Mouse (Mus musculus) kidney, embryonic 15.5 days (tissue): ENCODE data around the gene Hspa5. TPM values are rescaled to one million over a fixed set of nuclear protein-coding genes. Genes with fewer than 3 reads are reported as not detected.

Source experiments
- ATAC-seq: fragments of 200-750 bp; cut with Nextera tagmentation; replicated peaks from 2 replicates; pipeline ENCODE4 v1.8.0; 2017; ENCODE audit warnings: moderate TSS enrichment; ENCODE audit not compliant: low FRiP score
- H3K27ac ChIP-seq: fragments of 300-500 bp; sonication (generic); 2 replicates; pipeline ENCODE4 v1.5.1; 2015; ENCODE audit warnings: mild to moderate bottlenecking, inconsistent platforms
- H3K27me3 ChIP-seq: fragments of 300-500 bp; sonication (generic); 2 replicates; pipeline ENCODE4 v1.6.1; 2015; ENCODE audit warnings: inconsistent platforms
- H3K36me3 ChIP-seq: fragments of 300-500 bp; sonication (generic); 2 replicates; pipeline ENCODE4 v1.6.1; 2015; ENCODE audit warnings: inconsistent platforms
- H3K4me1 ChIP-seq: fragments of 300-500 bp; sonication (generic); 2 replicates; pipeline ENCODE4 v1.6.1; 2015; ENCODE audit warnings: inconsistent platforms
- H3K4me2 ChIP-seq: fragments of 300-500 bp; sonication (generic); 2 replicates; pipeline ENCODE4 v1.6.1; 2015; ENCODE audit warnings: moderate library complexity, mild to moderate bottlenecking, inconsistent platforms
- H3K4me3 ChIP-seq: fragments of 300-500 bp; sonication (generic); replicated peaks from 2 replicates; pipeline ENCODE4 v1.5.1; 2015; ENCODE audit warnings: mild to moderate bottlenecking, inconsistent platforms
- H3K9ac ChIP-seq: fragments of 300-500 bp; sonication (generic); 2 replicates; pipeline ENCODE4 v1.6.1; 2015; ENCODE audit warnings: mild to moderate bottlenecking, inconsistent platforms
- H3K9me3 ChIP-seq: fragments of 300-500 bp; sonication (generic); replicated peaks from 2 replicates; pipeline ENCODE4 v1.6.1; 2016; ENCODE audit warnings: inconsistent platforms
- WGBS: fragments of 180-500 bp; shearing (Covaris S2); methylation state at CpG from one replicate; pipeline ENCODE4 v1.1.7; 2015; ENCODE audit warnings: mixed read lengths; 5-methylcytosine and 5-hydroxymethylcytosine counted together
- polyA plus RNA-seq: library from polyadenylated mRNA; unstranded; fragments of >200 nt; fragmentation: Nextera tagmentation; extraction: Ambion mirVana; gene quantifications from 2 replicates; pipeline ENCODE4 v1.2.1, GENCODE M21; 2015

Hspa5 gene
- 989 and 1,038 TPM in 2 replicates for polyA plus RNA-seq

DNA sequence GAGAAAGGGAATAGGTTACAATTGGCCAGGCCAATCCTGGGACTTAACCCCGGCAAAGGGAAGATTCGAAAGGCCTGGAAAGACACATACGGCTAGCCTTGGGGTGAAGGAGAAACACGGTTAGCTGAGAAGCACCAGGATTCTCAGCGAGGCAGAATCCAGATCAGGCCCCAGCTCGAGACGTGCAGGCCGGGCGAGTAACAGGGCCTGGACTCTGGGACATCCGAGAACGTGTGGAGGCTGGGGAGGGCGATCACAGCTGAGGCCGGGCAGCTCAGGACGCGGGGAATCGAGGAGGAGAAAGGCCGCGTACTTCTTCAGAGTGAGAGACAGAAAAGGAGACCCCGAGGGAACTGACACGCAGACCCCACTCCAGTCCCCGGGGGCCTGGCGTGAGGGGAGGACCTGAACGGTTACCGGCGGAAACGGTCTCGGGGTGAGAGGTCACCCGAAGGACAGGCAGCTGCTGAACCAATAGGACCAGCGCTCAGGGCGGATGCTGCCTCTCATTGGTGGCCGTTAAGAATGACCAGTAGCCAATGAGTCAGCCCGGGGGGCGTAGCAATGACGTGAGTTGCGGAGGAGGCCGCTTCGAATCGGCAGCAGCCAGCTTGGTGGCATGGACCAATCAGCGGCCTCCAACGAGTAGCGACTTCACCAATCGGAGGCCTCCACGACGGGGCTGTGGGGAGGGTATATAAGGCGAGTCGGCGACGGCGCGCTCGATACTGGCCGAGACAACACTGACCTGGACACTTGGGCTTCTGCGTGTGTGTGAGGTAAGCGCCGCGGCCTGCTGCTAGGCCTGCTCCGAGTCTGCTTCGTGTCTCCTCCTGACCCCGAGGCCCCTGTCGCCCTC is at the start of gene Hspa5:
Hspa5 (plus strand) TSS at position 603 of the 859 bp plus-strand sequence.
- Histone ChIP-seq H3K27me3 (no peaks in the 10 kb centered on the region), H3K9me3 (no peaks in the 10 kb centered on the region), H3K4me2 (peak within 1 kb of the TSS; percentile 73), H3K4me1 (peaks cover 41% of the 10 kb centered on the region), H3K9ac (peak within 1 kb of the TSS; percentile 98), H3K4me3 (peak within 1 kb of the TSS; percentile 84), H3K27ac (peak within 1 kb of the TSS; percentile 91), H3K36me3 (peaks cover 39% of the 10 kb centered on the region)
- WGBS, result under 1% methylated on average over 60 of the region's 60 CpGs
- peak; percentile 99 for ATAC-seq

DNA sequence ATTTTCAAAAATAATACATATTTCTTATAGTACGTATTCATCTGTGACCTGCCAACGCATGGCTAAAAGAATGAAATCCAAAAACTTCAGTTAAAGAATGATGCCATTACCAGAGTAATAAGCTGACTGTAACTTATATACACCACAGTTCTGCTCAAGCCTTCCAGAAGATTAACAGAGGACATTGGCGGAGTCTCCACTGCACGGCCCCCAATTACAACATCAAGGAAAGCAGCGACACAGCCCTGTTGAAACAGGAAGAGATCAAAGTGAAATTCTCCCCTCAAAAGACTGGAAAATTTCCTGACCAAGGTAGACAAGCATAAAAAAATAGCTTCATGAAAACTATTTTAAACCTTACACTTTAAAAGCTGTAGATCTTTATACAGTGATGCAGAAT is 46.5 kb upstream of the Hspa5 start:
- no peak overlapping the region for H3K9ac ChIP-seq
- 95% methylated on average over 5 of the region's 5 CpGs for WGBS
- H3K27ac ChIP-seq, result no peak overlapping the region
- H3K4me3 ChIP-seq, result no peak overlapping the region
- H3K27me3 ChIP-seq, result no peaks in the 10 kb centered on the region
- H3K9me3 ChIP-seq, result no peaks in the 10 kb centered on the region
- no peak for ATAC-seq
- H3K36me3 ChIP-seq, result peaks cover 86% of the 10 kb centered on the region
- H3K4me2 ChIP-seq, result no peak overlapping the region
- H3K4me1 ChIP-seq, result no peaks in the 10 kb centered on the region

DNA sequence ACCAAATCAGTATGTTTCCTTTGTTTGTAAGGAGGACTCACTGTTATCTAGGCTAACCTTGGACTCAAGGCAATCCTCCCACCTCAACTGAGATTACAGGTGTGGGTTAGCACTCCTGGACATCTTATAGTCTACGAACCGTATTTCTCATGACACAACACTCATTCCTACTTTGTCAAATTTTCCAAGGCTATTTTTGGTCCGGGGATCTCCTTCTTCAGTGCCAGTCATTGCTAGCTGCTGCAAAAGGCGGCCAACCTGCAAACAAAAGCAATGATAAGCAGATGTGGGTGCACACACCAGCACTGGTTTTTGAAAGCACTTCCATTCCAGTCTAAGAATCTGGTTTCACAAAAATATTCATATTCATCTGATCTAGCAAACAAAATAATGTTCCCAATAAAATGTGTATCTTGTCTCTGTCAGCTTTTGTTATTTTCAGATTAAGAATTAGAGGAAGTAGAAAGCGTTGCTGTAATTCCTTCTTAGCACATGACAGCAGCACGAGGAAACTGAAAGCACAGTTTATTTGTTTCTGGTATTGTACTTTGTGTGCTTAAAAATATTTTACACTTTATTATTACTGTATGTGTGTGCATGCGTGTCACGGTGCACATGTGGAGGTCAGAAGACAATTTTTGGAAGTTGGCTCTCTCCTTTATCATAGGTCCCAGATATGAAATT is 44.6 kb upstream of the Hspa5 start:
- Histone ChIP-seq H3K9me3 (no peaks in the 10 kb centered on the region), H3K36me3 (peaks cover 69% of the 10 kb centered on the region)
- 96% methylated on average over 8 of the region's 8 CpGs for WGBS

GRCm38 (mm10) chr2:34736626-34737025 is 35.1 kb upstream of the Hspa5 start:
- Histone ChIP-seq H3K27me3 (no peaks in the 10 kb centered on the region), H3K9ac (no peak overlapping the region), H3K27ac (no peak overlapping the region), H3K4me1 (no peaks in the 10 kb centered on the region), H3K36me3 (0 out of 2 replicates have a peak, but pooled peaks cover 7% of the 10 kb centered on the region), H3K4me2 (no peak overlapping the region), H3K4me3 (no peak overlapping the region), H3K9me3 (no peaks in the 10 kb centered on the region)
- 95% methylated on average over 1 of the region's 1 CpGs for WGBS
- no peak for ATAC-seq

More for the DNA sequence above, 44.6 kb upstream of the Hspa5 start:
- ATAC-seq, result no peak
- H3K9ac ChIP-seq, result no peak overlapping the region
- no peak overlapping the region for H3K4me2 ChIP-seq
- H3K27ac ChIP-seq, result no peak overlapping the region
- H3K4me3 ChIP-seq, result no peak overlapping the region
- no peaks in the 10 kb centered on the region for H3K4me1 ChIP-seq
- no peaks in the 10 kb centered on the region for H3K27me3 ChIP-seq

- ATAC-seq, result no peak
- H3K9me3 ChIP-seq, result no peaks in the 10 kb centered on the region
- H3K36me3 ChIP-seq, result 0 out of 2 replicates have a peak, but pooled peaks cover 11% of the 10 kb centered on the region
- no peak overlapping the region for H3K4me3 ChIP-seq
- H3K27me3 ChIP-seq, result no peaks in the 10 kb centered on the region
- H3K4me2 ChIP-seq, result no peak overlapping the region
- no peak overlapping the region for H3K27ac ChIP-seq
- 43% methylated on average over 1 of the region's 1 CpGs for WGBS
- no peak overlapping the region for H3K9ac ChIP-seq
- H3K4me1 ChIP-seq, result no peaks in the 10 kb centered on the region
Observed at GRCm38 (mm10) chr2:34737911-34738310, 33.9 kb upstream of the Hspa5 start.

DNA sequence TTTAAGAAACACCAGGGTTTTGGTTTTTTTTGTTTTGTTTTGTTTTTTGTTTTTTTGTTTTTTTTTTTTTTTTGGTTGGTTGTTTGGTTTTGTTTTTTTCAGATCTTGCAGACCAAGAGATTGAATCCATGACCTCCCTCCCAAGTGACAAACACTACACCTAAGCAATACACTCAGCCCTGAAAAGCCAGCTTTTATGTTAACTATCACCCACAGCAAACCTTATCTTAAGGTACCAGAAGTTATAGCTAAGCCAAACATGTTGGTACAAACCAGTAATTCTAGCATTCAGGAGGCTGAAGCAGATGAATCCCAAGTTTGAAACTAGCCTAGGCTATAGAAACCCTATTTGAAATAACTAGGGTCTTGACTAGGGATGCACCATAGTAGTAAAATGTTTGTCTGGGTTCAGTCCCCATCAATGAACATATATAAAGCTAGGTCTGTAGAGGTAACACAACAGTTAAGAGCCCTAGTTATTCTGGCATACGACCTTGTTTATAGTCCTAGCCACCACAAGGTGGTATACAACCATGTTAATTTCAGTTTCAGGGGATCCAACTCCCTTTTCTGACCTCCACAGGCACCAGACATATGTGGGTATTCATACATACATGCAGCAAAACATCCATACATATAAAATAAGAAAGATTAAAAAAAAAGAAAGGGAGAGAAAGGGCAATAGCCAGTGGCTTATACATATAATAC is 31.9 kb upstream of the Hspa5 start:
- ATAC-seq, result no peak
- no peak overlapping the region for H3K27ac ChIP-seq

DNA sequence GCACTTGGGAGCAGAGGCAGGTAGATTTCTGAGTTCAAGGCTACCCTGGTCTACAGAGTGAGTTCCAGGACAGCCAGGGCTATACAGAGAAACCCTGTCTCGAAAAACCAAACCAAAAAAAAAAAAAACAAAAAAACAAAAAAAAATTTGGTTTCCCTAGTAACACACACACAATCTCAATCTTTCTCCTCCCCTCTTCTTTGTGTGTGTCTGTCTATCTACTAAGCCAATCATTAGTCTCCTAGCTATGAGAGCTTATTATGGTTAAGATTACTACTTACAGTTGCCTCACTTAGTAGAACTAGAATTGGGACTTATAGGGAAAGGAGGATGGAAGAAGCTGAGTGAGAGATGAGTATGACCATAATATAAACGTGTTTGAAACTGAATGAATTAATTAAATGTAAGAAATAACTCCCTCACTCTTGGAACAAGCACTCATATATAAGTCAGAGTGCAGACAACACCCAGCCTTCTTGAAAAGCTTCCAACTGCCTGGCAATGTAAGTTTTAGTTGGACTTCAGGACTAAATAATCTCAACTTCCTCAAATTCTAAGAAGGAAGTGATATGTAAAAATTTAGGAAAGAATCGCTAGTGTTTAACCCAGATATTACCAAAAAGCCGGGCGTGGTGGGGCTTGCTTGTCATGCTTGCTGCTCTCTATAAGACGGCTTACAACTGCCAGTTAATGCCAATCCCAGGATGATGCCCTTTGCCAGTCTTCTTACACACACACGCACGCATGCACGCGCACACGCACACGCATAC is 30.2 kb upstream of the Hspa5 start:
- Histone ChIP-seq H3K4me3 (no peak overlapping the region), H3K4me2 (no peak overlapping the region), H3K4me1 (no peaks in the 10 kb centered on the region), H3K36me3 (peaks cover 12% of the 10 kb centered on the region; the same call in 1 of the 2 replicates), H3K27ac (no peak overlapping the region), H3K9ac (no peak overlapping the region), H3K9me3 (no peaks in the 10 kb centered on the region), H3K27me3 (no peaks in the 10 kb centered on the region)
- 92% methylated on average over 12 of the region's 12 CpGs for WGBS
- ATAC-seq, result no peak

More for the DNA sequence above, 31.9 kb upstream of the Hspa5 start:
- H3K4me2 ChIP-seq, result no peak overlapping the region
- H3K9ac ChIP-seq, result no peak overlapping the region
- H3K4me1 ChIP-seq, result no peaks in the 10 kb centered on the region
- H3K36me3 ChIP-seq, result 0 out of 2 replicates have a peak, but pooled peaks cover 4% of the 10 kb centered on the region
- no peak overlapping the region for H3K4me3 ChIP-seq
- H3K27me3 ChIP-seq, result no peaks in the 10 kb centered on the region
- WGBS, result 72% methylated on average over 1 of the region's 1 CpGs
- no peaks in the 10 kb centered on the region for H3K9me3 ChIP-seq

- 94% methylated on average over 8 of the region's 8 CpGs for WGBS
- Histone ChIP-seq H3K27me3 (no peaks in the 10 kb centered on the region), H3K4me2 (no peak overlapping the region), H3K9ac (no peak overlapping the region), H3K9me3 (no peaks in the 10 kb centered on the region), H3K27ac (no peak overlapping the region), H3K4me1 (no peaks in the 10 kb centered on the region), H3K4me3 (no peak overlapping the region), H3K36me3 (peaks cover 16% of the 10 kb centered on the region)
- no peak for ATAC-seq
Observed at GRCm38 (mm10) chr2:34742675-34743074, 29.1 kb upstream of the Hspa5 start.

- Histone ChIP-seq H3K4me2 (no peak overlapping the region), H3K4me1 (no peaks in the 10 kb centered on the region), H3K27me3 (no peaks in the 10 kb centered on the region), H3K27ac (no peak overlapping the region), H3K36me3 (peaks cover 19% of the 10 kb centered on the region), H3K9ac (no peak overlapping the region), H3K9me3 (no peaks in the 10 kb centered on the region), H3K4me3 (no peak overlapping the region)
- WGBS, result 89% methylated on average over 8 of the region's 8 CpGs
- no peak for ATAC-seq
Observed at GRCm38 (mm10) chr2:34744476-34744875, 27.3 kb upstream of the Hspa5 start.

- H3K9me3 ChIP-seq, result no peaks in the 10 kb centered on the region
- H3K4me1 ChIP-seq, result no peaks in the 10 kb centered on the region
- no peak overlapping the region for H3K4me3 ChIP-seq
- no peaks in the 10 kb centered on the region for H3K27me3 ChIP-seq
- no peak overlapping the region for H3K9ac ChIP-seq
- no peak overlapping the region for H3K27ac ChIP-seq
- WGBS, result 91% methylated on average over 2 of the region's 2 CpGs
- no peak for ATAC-seq
- H3K36me3 ChIP-seq, result peaks cover 19% of the 10 kb centered on the region
- H3K4me2 ChIP-seq, result no peak overlapping the region
Observed at GRCm38 (mm10) chr2:34745673-34746072, 26.1 kb upstream of the Hspa5 start.

GRCm38 (mm10) chr2:34748479-34748878 is 23.3 kb upstream of the Hspa5 start:
- ATAC-seq, result no peak
- no peaks in the 10 kb centered on the region for H3K27me3 ChIP-seq
- H3K4me2 ChIP-seq, result no peak overlapping the region

More at GRCm38 (mm10) chr2:34748479-34748878, 23.3 kb upstream of the Hspa5 start:
- Histone ChIP-seq H3K4me1 (peaks cover 11% of the 10 kb centered on the region), H3K4me3 (no peak overlapping the region), H3K9ac (no peak overlapping the region), H3K27ac (no peak overlapping the region), H3K9me3 (no peaks in the 10 kb centered on the region), H3K36me3 (peaks cover 15% of the 10 kb centered on the region)
- 89% methylated on average over 4 of the region's 4 CpGs for WGBS
